Mouse (Mus musculus) kidney, embryonic 14.5 days (tissue): Measurements from ENCODE around the gene Slc44a4. TPM values are rescaled to one million over a fixed set of nuclear protein-coding genes. Genes with fewer than 3 reads are reported as not detected.
"Not testable (repeated sequence)": the region's sequence is repeated elsewhere in the genome, so short reads cannot be mapped to it uniquely, and the experiment has no call there.

Experiments used
- ATAC-seq: fragments of 200-750 bp; cut with Nextera tagmentation; 2 replicates; pipeline ENCODE4 v1.8.0; 2017; ENCODE audit warnings: moderate number of reproducible peaks, mild to moderate bottlenecking, moderate TSS enrichment, moderate library complexity; ENCODE audit not compliant: low FRiP score, low TSS enrichment
- H3K27ac ChIP-seq: fragments of 300-500 bp; sonication (generic); 2 replicates; pipeline ENCODE4 v1.5.1; 2014; ENCODE audit warnings: low read depth, mild to moderate bottlenecking, low read length, moderate library complexity, mixed read lengths
- H3K27me3 ChIP-seq: fragments of 300-500 bp; sonication (generic); 2 replicates; pipeline ENCODE4 v1.6.1; 2014; ENCODE audit warnings: mild to moderate bottlenecking, low read length; ENCODE audit not compliant: control insufficient read depth, insufficient read depth
- H3K36me3 ChIP-seq: fragments of 300-500 bp; sonication (generic); 2 replicates; pipeline ENCODE4 v1.6.1; 2014; ENCODE audit warnings: low read length, mixed read lengths; ENCODE audit not compliant: control insufficient read depth, insufficient read depth
- H3K4me1 ChIP-seq: fragments of 300-500 bp; sonication (generic); 2 replicates; pipeline ENCODE4 v1.6.1; 2014; ENCODE audit warnings: low read length, mixed read lengths; ENCODE audit not compliant: control insufficient read depth, insufficient read depth
- H3K4me2 ChIP-seq: fragments of 300-500 bp; sonication (generic); replicated peaks from 2 replicates; pipeline ENCODE4 v1.6.1; 2014; ENCODE audit warnings: low read depth, mild to moderate bottlenecking, low read length
- H3K4me3 ChIP-seq: fragments of 300-500 bp; sonication (generic); 2 replicates; pipeline ENCODE4 v1.5.1; 2014; ENCODE audit warnings: mild to moderate bottlenecking, low read length
- H3K9ac ChIP-seq: fragments of 300-500 bp; sonication (generic); 2 replicates; pipeline ENCODE4 v1.6.1; 2014; ENCODE audit warnings: low read depth, mild to moderate bottlenecking, low read length, moderate library complexity
- H3K9me3 ChIP-seq: fragments of 300-500 bp; sonication (generic); 2 replicates; pipeline ENCODE4 v1.6.1; 2016; ENCODE audit warnings: low read length; ENCODE audit not compliant: control insufficient read depth
- WGBS: fragments of 180-500 bp; shearing (Covaris S2); extraction: QIAGEN DNeasy Blood & Tissue Kit; methylation state at CpG from one replicate; pipeline ENCODE4 v1.1.7; 2014; 5-methylcytosine and 5-hydroxymethylcytosine counted together
- polyA plus RNA-seq: library from polyadenylated mRNA; unstranded; fragments of >200 nt; fragmentation: Nextera tagmentation; extraction: Ambion mirVana; gene quantifications from 2 replicates; pipeline ENCODE4 v1.2.1, GENCODE M21; 2014

Slc44a4 gene
- polyA plus RNA-seq, 1 experiment from 2014 or later: 7.7 TPM

DNA sequence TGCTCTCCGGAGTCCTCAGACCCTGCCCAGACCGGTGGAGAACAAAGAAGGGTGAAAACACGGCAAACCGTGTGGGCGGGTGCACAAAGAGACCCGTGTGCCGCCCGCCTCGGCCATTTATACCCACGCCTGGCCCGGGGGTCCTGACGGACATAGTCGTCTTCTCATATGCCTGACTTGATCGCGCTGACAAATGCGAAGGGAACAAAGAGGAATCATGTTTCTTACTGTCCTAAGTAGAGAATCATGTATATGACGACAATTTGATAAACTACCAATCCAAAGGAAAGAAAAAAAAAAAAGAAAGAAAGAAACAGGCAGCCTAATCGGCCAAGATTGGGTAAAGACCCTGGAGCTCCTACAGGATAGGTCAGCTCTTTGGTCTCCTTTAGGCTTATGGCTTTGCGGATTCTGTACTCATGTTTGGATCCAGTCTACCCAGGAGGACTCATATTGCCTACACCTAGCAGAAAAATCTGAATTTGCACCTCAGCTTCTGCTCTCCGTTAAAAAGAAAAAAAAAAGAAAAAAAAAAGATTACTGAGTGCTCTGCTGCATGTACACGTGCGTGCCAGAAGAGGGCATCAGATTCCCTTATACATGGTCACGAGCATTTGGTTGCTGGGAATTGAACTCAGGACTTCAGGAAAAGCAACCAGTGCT is 38.2 kb downstream of the Slc44a4 start:
- WGBS: 1% methylated on average over 23 of the region's 23 CpGs
- peak; percentile 79 for ATAC-seq
- H3K4me2 ChIP-seq: peak overlapping the region; percentile 84
- H3K27ac ChIP-seq: peak overlapping the region; percentile 96
- H3K4me1 ChIP-seq: 0 out of 2 replicates have a peak, but pooled peaks cover 11% of the 10 kb centered on the region
- H3K9ac ChIP-seq: peak overlapping the region; percentile 99
- no peaks in the 10 kb centered on the region for H3K9me3 ChIP-seq
- H3K4me3 ChIP-seq: peak overlapping the region; percentile 97
- H3K36me3 ChIP-seq: peaks cover 22% of the 10 kb centered on the region
- no peaks in the 10 kb centered on the region for H3K27me3 ChIP-seq

GRCm38 (mm10) chr17:34953258-34953657 is 39.0 kb downstream of the Slc44a4 start:
- H3K9me3 ChIP-seq: no peaks in the 10 kb centered on the region
- H3K4me3 ChIP-seq: no peak overlapping the region
- 0 out of 2 replicates have a peak, but pooled peaks cover 11% of the 10 kb centered on the region for H3K4me1 ChIP-seq
- peaks cover 22% of the 10 kb centered on the region for H3K36me3 ChIP-seq
- H3K27ac ChIP-seq: no peak overlapping the region
- WGBS: 93% methylated on average over 3 of the region's 3 CpGs
- no peak overlapping the region for H3K9ac ChIP-seq
- H3K4me2 ChIP-seq: no peak overlapping the region
- no peaks in the 10 kb centered on the region for H3K27me3 ChIP-seq
- ATAC-seq: no peak

- H3K4me1 ChIP-seq: 0 out of 2 replicates have a peak, but pooled peaks cover 11% of the 10 kb centered on the region
- ATAC-seq: no peak
- no peaks in the 10 kb centered on the region for H3K9me3 ChIP-seq
- H3K4me2 ChIP-seq: no peak overlapping the region
- H3K36me3 ChIP-seq: peaks cover 22% of the 10 kb centered on the region
- no peak overlapping the region for H3K27ac ChIP-seq
- no peaks in the 10 kb centered on the region for H3K27me3 ChIP-seq
- H3K9ac ChIP-seq: no peak overlapping the region
- WGBS: 95% methylated on average over 4 of the region's 4 CpGs
- no peak overlapping the region for H3K4me3 ChIP-seq
Observed at GRCm38 (mm10) chr17:34953904-34954303, 39.6 kb downstream of the Slc44a4 start.

DNA sequence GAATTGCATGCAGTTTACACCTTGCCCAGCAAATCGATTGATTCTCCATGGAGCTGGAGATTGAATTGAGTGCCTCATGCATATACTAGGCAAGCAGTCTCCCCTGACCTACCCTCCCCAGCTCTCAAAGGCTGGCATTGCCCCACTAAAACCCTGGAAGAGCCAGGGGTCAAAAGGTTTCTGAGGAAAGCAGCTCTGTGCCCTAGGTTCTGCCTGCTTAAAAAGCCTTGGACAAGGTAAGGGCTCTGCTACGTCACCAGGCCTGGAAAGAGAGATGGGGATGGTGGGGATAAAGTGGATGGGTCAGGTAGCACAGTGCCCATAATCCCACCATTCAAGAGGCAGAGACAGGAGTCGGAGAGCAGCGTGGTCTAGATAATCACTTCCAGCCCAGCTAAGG is 40.6 kb downstream of the Slc44a4 start:
- Histone ChIP-seq H3K27ac (no peak overlapping the region), H3K9me3 (no peaks in the 10 kb centered on the region), H3K4me2 (no peak overlapping the region), H3K9ac (no peak overlapping the region), H3K36me3 (peaks cover 17% of the 10 kb centered on the region), H3K4me3 (no peak overlapping the region), H3K4me1 (0 out of 2 replicates have a peak, but pooled peaks cover 11% of the 10 kb centered on the region), H3K27me3 (no peaks in the 10 kb centered on the region)
- 86% methylated on average over 4 of the region's 4 CpGs for WGBS
- no peak for ATAC-seq

DNA sequence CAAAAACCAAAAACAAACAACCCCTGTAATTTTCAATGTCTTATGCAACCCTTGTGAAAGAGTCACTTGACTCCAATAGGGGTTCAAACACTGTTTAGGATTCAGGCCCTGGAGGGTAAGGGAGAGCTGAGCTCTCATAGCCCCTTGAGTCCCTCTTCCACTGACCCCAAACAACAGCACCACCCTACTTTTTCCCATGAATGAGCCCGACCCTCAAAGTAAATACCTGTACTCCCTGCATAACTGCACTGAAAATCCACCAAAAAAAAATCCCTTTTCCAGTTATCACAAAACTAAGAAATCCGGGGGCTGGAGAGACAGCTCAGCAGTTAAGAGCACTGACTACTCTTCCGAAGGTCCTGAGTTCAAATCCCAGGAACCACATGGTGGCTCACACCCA is 41.6 kb downstream of the Slc44a4 start:
- Histone ChIP-seq H3K9me3 (no peaks in the 10 kb centered on the region), H3K36me3 (peaks cover 6% of the 10 kb centered on the region), H3K4me2 (no peak overlapping the region), H3K27me3 (no peaks in the 10 kb centered on the region), H3K4me1 (peaks cover 12% of the 10 kb centered on the region), H3K27ac (no peak overlapping the region), H3K4me3 (no peak overlapping the region), H3K9ac (no peak overlapping the region)
- no peak for ATAC-seq
- 80% methylated on average over 3 of the region's 3 CpGs for WGBS

GRCm38 (mm10) chr17:34956340-34956739 is 42.1 kb downstream of the Slc44a4 start:
- Histone ChIP-seq H3K27ac (no peak overlapping the region), H3K9ac (no peak overlapping the region), H3K36me3 (peaks cover 2% of the 10 kb centered on the region), H3K4me1 (peaks cover 7% of the 10 kb centered on the region), H3K9me3 (no peaks in the 10 kb centered on the region), H3K27me3 (no peaks in the 10 kb centered on the region), H3K4me2 (no peak overlapping the region), H3K4me3 (no peak overlapping the region)
- WGBS: 38% methylated on average over 1 of the region's 1 CpGs
- ATAC-seq: no peak

DNA sequence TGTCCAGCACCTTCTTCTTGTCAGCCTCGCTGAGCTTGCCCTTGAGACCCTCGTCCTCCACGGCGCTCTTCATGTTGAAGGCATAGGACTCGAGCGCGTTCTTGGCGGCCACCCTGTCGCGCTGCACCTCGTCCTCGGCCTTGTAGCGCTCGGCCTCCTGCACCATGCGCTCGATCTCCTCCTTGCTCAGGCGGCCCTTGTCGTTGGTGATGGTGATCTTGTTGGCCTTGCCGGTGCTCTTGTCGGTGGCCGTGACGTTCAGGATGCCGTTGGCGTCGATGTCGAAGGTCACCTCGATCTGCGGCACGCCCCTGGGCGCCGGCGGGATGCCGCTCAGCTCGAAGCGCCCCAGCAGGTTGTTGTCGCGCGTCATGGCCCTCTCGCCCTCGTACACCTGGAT is 43.0 kb downstream of the Slc44a4 start:
- not testable (repeated sequence) for ATAC-seq, H3K4me3 ChIP-seq, H3K9ac ChIP-seq, H3K4me2 ChIP-seq, H3K4me1 ChIP-seq, H3K27me3 ChIP-seq, H3K9me3 ChIP-seq, H3K27ac ChIP-seq, H3K36me3 ChIP-seq
- 17% methylated on average over 29 of the region's 40 CpGs for WGBS

DNA sequence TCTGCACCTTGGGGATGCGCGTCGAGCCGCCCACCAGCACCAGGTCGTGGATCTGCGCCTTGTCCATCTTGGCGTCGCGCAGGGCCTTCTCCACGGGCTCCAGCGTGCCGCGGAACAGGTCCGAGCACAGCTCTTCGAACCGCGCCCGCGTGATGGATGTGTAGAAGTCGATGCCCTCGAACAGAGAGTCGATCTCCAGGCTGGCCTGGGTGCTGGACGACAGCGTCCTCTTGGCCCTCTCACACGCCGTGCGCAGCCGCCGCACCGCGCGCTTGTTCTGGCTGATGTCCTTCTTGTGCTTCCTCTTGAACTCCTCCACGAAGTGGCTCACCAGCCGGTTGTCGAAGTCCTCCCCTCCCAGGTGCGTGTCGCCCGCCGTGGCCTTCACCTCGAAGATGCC is 43.7 kb downstream of the Slc44a4 start:
- H3K4me3 ChIP-seq, H3K4me2 ChIP-seq, H3K4me1 ChIP-seq, H3K27ac ChIP-seq, H3K9me3 ChIP-seq, ATAC-seq, H3K36me3 ChIP-seq, H3K9ac ChIP-seq, H3K27me3 ChIP-seq: not testable (repeated sequence)
- 36% methylated on average over 23 of the region's 40 CpGs for WGBS

DNA sequence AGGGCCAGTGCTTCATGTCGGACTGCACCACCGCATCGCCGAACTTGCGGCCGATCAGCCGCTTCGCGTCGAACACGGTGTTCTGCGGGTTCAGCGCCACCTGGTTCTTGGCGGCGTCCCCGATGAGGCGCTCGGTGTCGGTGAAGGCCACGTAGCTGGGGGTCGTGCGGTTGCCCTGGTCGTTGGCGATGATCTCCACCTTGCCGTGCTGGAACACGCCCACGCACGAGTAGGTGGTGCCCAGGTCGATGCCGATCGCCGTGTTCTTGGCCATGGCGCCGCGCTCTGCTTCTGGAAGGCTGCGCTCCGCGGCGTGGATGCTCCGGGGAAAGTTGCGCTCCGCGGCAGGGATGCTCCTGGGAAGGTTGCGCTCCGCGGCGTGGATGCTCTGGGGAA is 44.5 kb downstream of the Slc44a4 start:
- peak; percentile 26; the same call in 1 of the 2 replicates for ATAC-seq
- Histone ChIP-seq H3K4me2 (peak overlapping the region; percentile 46), H3K4me3 (peak overlapping the region; percentile 47)
- H3K36me3 ChIP-seq, H3K4me1 ChIP-seq, H3K27me3 ChIP-seq, H3K9me3 ChIP-seq, H3K27ac ChIP-seq, H3K9ac ChIP-seq: not testable (repeated sequence)
- 3% methylated on average over 19 of the region's 47 CpGs for WGBS
